Mouse (Mus musculus) lung, postnatal 4 days (tissue): ENCODE data around the gene Elf2.
"Not testable (repeated sequence)": the region's sequence is repeated elsewhere in the genome, so short reads cannot be mapped to it uniquely, and the experiment has no call there.

Source experiments
- DNase-seq, 2 experiments: peaks; one replicate each; pipeline ENCODE4 v3.0.0; 2021

The Elf2 gene

DNA sequence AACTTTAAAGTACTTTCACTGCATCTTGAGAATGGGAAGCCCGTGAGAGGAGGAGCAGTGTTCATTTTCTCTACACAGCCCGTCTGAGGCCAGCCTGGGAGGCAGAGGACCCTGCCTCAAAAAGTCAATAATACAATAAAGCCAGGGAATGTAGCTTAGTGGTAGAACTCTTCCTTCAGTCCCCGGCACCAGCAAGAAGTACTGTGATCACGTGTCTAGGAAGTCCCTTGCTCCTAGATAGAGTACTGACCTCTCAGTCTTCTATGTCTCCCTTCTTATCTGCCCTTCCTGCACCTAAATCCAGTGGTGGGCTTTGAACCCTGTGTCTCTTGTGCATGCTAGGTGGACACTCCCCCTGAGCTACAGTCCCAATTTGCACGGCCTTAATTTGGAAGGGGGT is 109.6 kb downstream of the Elf2 start:
- DNase-seq = no peak

DNA sequence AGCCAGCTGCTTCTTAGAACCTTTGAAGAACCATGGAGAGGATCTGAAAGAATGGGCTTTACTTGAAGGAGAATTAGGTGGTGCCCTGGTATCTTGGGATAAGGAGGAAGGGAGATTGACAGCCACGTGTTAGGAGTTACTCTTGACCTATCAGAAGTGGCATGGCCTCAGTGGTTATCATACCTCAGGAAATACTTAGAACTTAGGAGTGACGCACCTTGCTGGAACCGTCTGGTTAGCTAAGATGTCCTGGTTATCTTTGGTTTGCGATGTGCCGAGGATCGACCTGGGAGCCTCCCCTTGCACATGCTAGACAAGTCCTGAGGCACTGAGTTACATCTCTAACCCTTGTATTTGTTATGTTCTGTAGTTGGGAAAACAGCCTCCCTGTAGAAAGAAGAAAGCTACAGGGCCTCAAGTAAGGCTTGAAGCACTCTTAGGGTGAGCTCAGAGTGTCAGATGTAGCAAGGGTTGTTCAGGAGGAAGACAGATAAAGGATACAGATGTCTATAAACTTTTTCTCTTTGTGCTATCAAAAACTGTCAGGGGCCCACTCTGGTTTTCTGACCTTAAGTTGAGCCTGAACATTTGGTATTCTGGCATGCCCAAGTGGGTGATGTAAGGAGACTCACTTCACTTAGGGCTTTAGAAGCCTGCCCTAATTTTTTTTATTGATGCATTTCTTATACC is 110.2 kb downstream of the Elf2 start:
- no peak for DNase-seq

DNA sequence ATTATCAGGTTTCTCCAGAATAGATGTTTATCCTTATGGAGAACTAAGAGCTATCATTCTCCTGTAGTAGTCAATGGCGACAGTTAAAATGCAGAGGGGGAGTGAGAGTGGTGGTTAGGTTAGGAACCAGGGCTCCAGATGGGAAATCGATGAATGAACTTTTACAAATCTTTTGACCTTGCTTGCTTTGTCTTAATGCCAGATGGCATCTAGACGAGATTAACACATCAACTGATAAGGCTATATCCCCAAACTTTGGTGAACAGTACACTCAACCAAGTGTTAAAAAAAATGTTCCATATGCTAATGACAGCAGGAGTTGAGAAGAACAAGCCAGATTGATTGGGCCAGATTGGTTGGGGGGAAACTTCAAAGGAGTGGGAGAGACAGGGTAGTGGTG is 111.2 kb downstream of the Elf2 start:
- no peak for DNase-seq

DNA sequence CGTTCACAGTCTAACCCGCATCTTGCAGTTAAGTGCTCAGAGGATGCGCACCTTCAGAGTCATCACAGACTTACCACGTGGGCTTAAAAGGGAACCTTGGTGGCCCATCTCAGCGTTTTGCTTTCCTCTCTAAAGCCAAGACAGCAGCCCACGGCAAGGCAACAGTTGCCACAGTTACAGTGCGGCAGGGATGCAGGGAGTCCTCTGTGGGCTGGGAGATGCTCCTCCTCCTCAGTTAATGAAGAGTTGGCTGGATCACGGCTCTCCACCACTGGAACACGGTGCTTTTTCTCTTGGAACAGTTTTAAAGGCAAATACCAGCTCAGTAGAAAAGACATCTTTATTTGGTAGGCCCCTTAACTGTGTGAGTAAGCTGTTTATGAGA is 111.7 kb downstream of the Elf2 start:
- no peak for DNase-seq

- DNase-seq = peak; percentile 49 to 76
Measured at GRCm38 (mm10) chr3:51228038-51228820, 112.2 kb downstream of the Elf2 start.

DNA sequence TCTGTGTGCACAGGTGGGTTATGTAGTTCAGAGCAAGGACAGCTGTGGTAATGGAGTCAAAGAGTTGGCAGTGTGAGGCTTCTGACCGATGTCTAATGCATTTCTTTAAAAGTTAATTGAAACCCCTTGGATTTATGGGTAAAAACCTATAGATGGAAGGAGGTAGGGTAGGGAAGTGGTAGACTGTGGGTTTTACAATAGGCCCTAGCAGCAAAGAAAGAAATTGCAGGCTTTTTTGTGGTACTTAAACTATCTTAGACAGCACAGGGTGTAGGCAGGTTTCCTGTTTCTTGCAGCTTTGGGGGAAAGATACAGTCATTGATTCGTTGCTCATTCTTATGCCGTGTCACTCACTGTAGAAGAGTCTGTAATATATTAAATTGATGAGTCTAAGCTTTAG is 113.9 kb downstream of the Elf2 start:
- no peak for DNase-seq

DNA sequence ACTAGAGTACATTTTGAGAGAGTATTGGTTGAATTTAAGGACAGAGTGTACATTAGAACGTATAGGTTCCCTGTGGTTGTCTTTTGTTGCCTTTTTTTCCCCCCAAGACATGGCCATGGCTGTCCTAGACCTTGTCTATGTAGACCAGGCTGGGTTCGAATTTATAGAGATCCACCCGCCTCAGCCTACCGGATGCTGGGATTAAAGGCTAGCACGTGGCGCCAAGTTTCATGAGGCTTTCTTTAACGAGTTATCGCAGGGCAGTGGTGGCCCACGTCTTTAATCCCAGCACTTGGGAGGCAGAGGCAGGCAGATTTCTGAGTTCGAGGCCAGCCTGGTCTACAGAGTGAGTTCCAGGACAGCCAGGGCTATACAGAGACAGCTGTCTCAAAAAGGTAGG is 114.5 kb downstream of the Elf2 start:
- no peak for DNase-seq

- DNase-seq = no peak
Measured at GRCm38 (mm10) chr3:51225226-51225750, 115.2 kb downstream of the Elf2 start.

DNA sequence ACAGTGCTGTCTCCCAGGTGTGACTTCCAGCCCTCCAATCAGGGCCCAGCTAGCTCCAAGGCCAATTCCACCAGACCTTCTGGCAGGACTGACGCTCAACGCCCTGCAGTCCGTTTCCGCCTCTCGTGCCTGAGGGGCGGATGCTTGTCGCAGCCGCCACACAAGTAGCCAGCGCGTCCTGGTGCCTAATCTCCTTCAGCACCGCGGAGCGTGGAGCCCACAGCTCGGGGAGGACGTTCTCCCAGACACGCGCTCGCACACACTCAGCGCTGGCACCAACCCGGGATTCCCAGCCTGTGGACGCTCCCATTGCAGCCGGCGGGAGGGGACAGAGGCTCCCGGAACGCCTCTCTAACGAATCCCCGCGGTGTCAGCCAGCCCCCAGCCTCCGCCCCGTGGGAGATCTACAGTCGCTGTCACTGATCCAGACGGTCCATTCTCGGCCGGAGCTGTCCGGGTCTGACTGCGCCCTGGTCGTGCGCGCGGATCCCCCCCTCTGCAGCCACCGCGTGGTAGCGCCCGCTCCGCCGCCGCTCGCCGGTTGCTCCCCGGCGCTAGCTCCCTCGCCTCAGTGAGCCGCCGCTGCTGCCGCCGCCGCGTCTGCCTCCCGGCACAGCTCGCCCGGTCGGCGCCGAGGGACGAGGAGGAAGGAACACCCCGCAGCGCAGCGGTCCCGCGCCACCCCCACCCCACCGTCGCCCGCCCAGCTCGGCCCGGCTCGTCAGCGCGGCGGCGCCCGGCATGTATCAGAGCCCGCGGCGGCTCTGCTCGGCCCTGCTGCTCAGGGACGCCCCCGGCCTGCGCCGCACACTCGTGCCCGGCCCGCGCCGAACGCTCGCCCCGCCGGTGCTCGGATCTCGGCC is 115.9 kb downstream of the Elf2 start, which contains the start of gene Noct:
Gene Noct, plus strand, starts transcription at position 85 of the 863 bp plus-strand sequence.
- peak; percentile 91 to 94 for DNase-seq

DNA sequence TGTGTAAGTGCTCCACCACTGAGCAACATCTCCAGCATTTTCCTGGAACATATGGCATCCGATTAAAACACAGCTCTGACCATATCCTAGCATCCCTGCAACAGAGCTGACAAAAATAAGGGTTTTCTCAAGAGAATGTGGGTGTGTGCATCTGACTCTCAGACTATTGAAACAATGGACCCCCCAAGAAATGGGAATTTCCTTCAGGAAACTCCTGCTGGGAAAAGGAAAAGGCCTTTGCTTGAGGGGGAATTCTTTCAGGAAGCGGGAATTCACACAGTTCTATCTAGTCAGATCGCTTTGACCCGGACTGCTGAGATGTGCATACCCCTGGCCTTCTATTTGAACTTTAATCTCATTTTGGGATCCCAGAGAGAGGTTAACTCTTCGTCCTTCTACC is 116.9 kb downstream of the Elf2 start:
- no peak for DNase-seq

GRCm38 (mm10) chr3:51222834-51223460 is 117.5 kb downstream of the Elf2 start:
- no peak for DNase-seq

DNA sequence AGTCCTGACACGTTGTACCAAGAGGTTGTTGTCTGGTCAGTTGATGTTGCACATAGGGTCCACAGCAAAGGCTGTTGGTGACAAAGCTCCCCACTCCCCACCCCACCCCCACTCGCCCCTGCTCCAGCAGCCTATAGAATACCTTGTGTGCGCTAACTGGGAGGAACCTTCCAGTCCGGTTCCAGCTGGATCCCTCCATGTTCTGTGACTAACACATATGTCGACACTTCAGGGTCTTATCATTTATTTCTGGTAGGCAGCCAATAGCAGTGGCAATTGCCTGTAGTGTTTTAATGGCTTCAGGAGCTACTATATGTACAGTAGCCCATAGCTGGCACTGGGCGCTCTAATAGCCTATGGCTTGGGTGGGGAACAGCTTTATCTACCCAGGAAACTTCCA is 118.2 kb downstream of the Elf2 start:
- no peak for DNase-seq

GRCm38 (mm10) chr3:51221847-51222246 is 118.6 kb downstream of the Elf2 start:
- no peak for DNase-seq

- DNase-seq = no peak
Measured at GRCm38 (mm10) chr3:51220846-51221245, 119.6 kb downstream of the Elf2 start.

GRCm38 (mm10) chr3:51219213-51219612 is 121.2 kb downstream of the Elf2 start:
- DNase-seq = no peak

GRCm38 (mm10) chr3:51218385-51218784 is 122.1 kb downstream of the Elf2 start:
- not testable (repeated sequence) for DNase-seq

DNA sequence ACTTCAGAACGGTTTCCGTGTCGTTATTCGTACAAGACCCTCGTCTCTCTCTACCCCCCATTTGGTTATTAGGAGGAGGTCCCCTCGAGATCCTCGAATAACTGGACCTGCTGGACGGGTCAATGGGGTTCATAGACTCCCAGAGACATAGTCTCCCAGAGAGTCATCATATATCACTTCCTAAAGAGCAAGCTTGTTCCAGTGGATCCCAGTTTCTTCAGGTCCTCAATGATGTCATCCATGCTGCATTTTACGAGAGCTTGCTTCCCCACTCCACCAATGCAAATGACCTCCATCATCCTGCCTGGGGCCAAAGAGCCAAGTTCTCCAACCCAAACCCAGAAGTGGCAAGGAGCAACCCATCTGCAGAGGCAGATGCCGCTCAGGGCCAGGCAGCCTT is 124.1 kb downstream of the Elf2 start:
- not testable (repeated sequence) for DNase-seq

- no peak for DNase-seq
Measured at GRCm38 (mm10) chr3:51215681-51216080, 124.8 kb downstream of the Elf2 start.

GRCm38 (mm10) chr3:51213111-51213510 is 127.4 kb downstream of the Elf2 start:
- DNase-seq = no peak

- DNase-seq = no peak
Measured at GRCm38 (mm10) chr3:51210485-51210884, 130.0 kb downstream of the Elf2 start.

GRCm38 (mm10) chr3:51209503-51210314 is 130.8 kb downstream of the Elf2 start:
- DNase-seq = peak; percentile 41 to 45

DNA sequence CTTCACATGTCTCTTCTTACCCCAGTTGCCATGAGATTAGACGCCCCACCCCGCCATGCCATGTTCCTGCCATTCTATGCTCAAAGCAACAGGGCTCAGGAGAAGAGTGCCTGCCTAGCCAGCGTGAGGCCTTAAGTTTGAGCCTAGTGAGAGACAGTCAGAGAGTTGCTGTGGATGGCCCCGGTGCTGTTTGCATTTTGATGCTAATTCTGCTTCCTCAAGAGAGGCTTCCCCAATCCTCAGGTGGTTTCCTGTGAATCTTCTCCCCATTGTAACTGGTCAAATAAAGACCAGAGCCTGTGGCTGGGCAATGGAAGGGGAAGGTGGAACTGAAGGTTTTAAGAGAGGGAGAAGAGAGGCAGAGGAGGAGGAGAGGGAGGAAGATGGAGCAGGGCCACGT is 131.8 kb downstream of the Elf2 start:
- DNase-seq = no peak
